Mouse (Mus musculus) adrenal gland, adult (tissue): Measurements from ENCODE around the gene Spef2.
"Not testable (repeated sequence)": the region's sequence is repeated elsewhere in the genome, so short reads cannot be mapped to it uniquely, and the experiment has no call there.

Source experiments
- DNase-seq, 2 experiments: peaks; one replicate each; pipeline ENCODE4 v3.0.0; 2022 to 2023; ENCODE audit warnings: low spot score in 1 of 2; ENCODE audit not compliant: inconsistent age in 2 of 2

Gene Spef2

GRCm38 (mm10) chr15:9748359-9749102 lies at the start of gene Spef2:
Gene Spef2 (minus strand): TSS chr15:9748868.
- peak; percentile 71 to 90 for DNase-seq

GRCm38 (mm10) chr15:9794131-9794530 lies 45.5 kb upstream of the Spef2 start:
- no peak for DNase-seq

- no peak for DNase-seq
Measured at GRCm38 (mm10) chr15:9788245-9789030, 39.8 kb upstream of the Spef2 start.

- DNase-seq = not testable (repeated sequence)
Measured at GRCm38 (mm10) chr15:9774222-9775142, 25.8 kb upstream of the Spef2 start.

- DNase-seq = no peak
Measured at GRCm38 (mm10) chr15:9768184-9768918, 19.7 kb upstream of the Spef2 start.

- no peak for DNase-seq
Measured at GRCm38 (mm10) chr15:9767034-9767433, 18.4 kb upstream of the Spef2 start.

GRCm38 (mm10) chr15:9750966-9751365 lies 2.3 kb upstream of the Spef2 start:
- DNase-seq = no peak

GRCm38 (mm10) chr15:9747410-9748104 lies 1.1 kb downstream of the Spef2 start:
- no peak for DNase-seq

GRCm38 (mm10) chr15:9742172-9742571 lies 6.5 kb downstream of the Spef2 start:
- DNase-seq = no peak

- DNase-seq = no peak
Measured at GRCm38 (mm10) chr15:9714574-9715458, 33.9 kb downstream of the Spef2 start.

- no peak for DNase-seq
Measured at GRCm38 (mm10) chr15:9713707-9714106, 35.0 kb downstream of the Spef2 start.

- no peak for DNase-seq
Measured at GRCm38 (mm10) chr15:9710330-9710729, 38.3 kb downstream of the Spef2 start.

GRCm38 (mm10) chr15:9705830-9706450 lies 42.7 kb downstream of the Spef2 start:
- DNase-seq = no peak

GRCm38 (mm10) chr15:9701845-9702244 lies 46.8 kb downstream of the Spef2 start:
- no peak for DNase-seq

- DNase-seq = peak; percentile 8 to 30
Measured at GRCm38 (mm10) chr15:9691721-9692120, 56.9 kb downstream of the Spef2 start.

GRCm38 (mm10) chr15:9690845-9691244 lies 57.8 kb downstream of the Spef2 start:
- no peak for DNase-seq

GRCm38 (mm10) chr15:9690436-9690835 lies 58.2 kb downstream of the Spef2 start:
- DNase-seq = no peak

GRCm38 (mm10) chr15:9683485-9683884 lies 65.2 kb downstream of the Spef2 start:
- no peak for DNase-seq
